Mouse (Mus musculus) kidney, adult 11 months (tissue): ENCODE results near the gene Olfr827.

Experiments used
- DNase-seq: peaks from one replicate; pipeline ENCODE4 v3.0.0; 2022

Olfr827 gene

GRCm38 (mm10) chr10:130214303-130214702 is at the start of gene Olfr827:
Gene Olfr827 (minus strand): TSS chr10:130214403.
- no peak for DNase-seq

GRCm38 (mm10) chr10:130263203-130263602 is 49.0 kb upstream of the Olfr827 start:
- no peak for DNase-seq

GRCm38 (mm10) chr10:130259483-130259882 is 45.3 kb upstream of the Olfr827 start:
- no peak for DNase-seq

- DNase-seq = no peak
Measured at GRCm38 (mm10) chr10:130244271-130244670, 30.1 kb upstream of the Olfr827 start.

GRCm38 (mm10) chr10:130238318-130239209 is 24.4 kb upstream of the Olfr827 start:
- DNase-seq = no peak

- DNase-seq = no peak
Measured at GRCm38 (mm10) chr10:130234576-130234975, 20.4 kb upstream of the Olfr827 start.

- no peak for DNase-seq
Measured at GRCm38 (mm10) chr10:130232117-130232516, 17.9 kb upstream of the Olfr827 start.

- no peak for DNase-seq
Measured at GRCm38 (mm10) chr10:130229584-130229983, 15.4 kb upstream of the Olfr827 start.

GRCm38 (mm10) chr10:130228246-130228645 is 14.0 kb upstream of the Olfr827 start:
- no peak for DNase-seq

- no peak for DNase-seq
Measured at GRCm38 (mm10) chr10:130225034-130225433, 10.8 kb upstream of the Olfr827 start.

GRCm38 (mm10) chr10:130184086-130184485 is 30.1 kb downstream of the Olfr827 start, which contains the start of gene Olfr826:
Gene Olfr826 (minus strand): TSS chr10:130184186.
- DNase-seq = no peak

- DNase-seq = no peak
Measured at GRCm38 (mm10) chr10:130166666-130167065, 47.5 kb downstream of the Olfr827 start, which contains the start of gene Olfr825. Gene Olfr825 (minus strand): TSS chr10:130166766.

GRCm38 (mm10) chr10:130165196-130165595 is 49.0 kb downstream of the Olfr827 start:
- DNase-seq = no peak
